Mouse (Mus musculus) lung, adult 10 weeks (tissue): Measurements from ENCODE around the gene Gm42878. TPM values are rescaled to one million over a fixed set of nuclear protein-coding genes. Genes with fewer than 3 reads are reported as not detected.

ENCODE experiments used
- polyA plus RNA-seq: library from polyadenylated mRNA; stranded (reverse); fragments of 350-450 nt; fragmentation: Illumina TruSeq; extraction: RNeasy Lipid Tissue Mini Kit (QIAGEN cat#74804); gene quantifications from one replicate; pipeline ENCODE4 v1.2.3, GENCODE M21; 2014; ENCODE audit warnings: low read depth, low replicate concordance; ENCODE audit not compliant: insufficient read depth

Gene Gm42878
- not detected for polyA plus RNA-seq

DNA sequence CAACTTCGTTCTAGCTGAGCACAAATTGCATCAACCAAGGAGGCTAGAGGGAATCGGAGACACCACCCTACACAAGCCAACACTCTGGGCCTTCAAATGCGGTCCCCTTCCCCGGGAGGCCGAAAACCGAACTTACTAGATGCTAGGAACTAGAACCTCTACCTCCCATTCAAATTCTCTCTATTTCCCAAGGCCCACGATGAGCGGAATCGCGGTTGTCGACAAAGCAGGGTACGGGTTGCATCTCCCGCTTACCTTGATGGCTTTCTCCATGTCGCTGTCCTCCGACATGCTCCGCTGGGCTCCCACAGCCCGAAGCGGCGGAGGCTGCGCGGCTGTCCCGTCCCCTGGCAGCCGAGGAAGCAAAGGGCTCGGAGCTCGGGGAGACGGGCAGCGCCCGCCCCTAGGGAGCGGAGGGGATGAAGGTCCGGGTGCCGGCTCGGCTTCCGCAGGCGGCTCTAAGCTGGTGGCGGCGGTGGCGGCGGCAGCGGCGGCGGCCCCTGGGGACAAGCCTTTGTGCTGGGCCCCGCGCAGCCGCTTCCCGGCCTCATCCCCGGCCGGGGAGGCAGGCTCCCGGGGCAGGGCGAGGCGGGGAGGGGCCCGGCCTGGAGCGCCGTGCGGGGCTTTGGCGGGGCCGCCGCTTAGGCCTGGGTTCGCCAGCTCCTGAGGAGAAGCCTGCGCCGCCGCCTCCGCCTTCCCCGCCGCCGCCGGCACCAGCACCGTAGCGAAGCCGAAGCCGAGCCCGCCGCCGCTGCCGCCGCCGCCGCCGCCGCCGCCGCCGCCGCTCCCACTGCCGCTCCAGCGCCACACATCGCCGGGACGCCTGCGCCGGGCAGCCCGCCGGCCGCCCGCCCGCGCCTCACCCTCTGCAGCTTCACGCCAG, at the start of gene Gm42878, which contains the start of gene Adam1a:
Gene Gm42878, minus strand, starts transcription at position 573 of the 883 bp plus-strand sequence.
Gene Adam1a, minus strand, starts transcription at position 573 of the 883 bp plus-strand sequence.

DNA sequence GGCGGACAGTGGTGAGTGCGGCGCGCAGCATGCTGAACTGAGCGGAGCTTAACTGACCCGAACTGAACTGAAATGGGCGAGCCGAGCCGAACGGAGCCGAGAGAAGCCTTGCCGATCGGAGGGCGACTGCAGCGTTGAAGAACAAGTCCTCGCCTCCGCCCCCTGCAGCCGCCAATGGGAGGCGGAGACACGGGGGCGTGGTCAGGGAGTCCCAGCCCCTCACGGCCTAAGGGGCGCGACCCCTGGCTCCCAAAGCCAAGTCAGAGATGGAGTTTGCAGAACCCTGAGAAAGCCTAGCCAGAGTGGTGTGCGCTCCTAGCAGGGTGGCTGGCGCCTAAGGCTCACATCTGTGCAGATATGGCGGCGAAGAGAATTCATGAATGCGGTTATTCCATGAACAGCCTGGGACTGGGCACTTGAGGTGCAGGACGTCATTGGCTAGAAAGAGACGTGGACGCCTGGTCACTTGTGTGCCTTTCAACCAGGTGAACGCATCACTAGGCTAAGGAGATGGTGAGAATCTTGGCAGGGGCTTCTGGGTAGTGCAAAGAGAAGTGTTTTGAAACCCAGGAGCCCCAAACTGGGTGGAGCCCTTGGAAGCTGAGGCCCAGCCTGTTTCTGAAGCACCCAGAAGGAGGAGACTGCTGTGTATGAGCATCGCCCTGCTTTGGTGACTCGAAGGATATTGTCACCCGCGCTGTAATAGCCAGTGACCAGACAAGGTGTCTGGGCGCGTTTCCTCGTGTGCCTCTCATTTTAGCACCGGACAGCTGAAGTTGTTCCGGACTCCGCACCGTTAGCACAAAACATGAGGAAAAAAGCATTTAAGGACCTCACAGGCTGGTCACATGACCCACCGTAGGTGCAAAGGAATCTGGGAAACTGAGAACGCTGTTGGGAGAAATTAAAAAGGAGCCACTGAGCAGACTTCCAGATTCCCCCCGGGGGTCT, 48.4 kb upstream of the Gm42878 start, which contains the start of gene Aldh2:
Gene Aldh2, minus strand, starts transcription at position 374 of the 951 bp plus-strand sequence.

GRCm38 (mm10) chr5:121545793-121546529, 679 bp upstream of the Gm42878 start, which contains the start of gene Mapkapk5:
Gene Mapkapk5 (minus strand): TSS chr5:121545905.

GRCm38 (mm10) chr5:121503231-121503630, 42.1 kb downstream of the Gm42878 start, which contains the start of gene Adam1b:
Gene Adam1b (minus strand): TSS chr5:121503435.

Other genes with a start within 250 kb of the Gm42878 start
- gene Trafd1, start 159.8 kb downstream of the Gm42878 start, polyA plus RNA-seq = 49.6 TPM
- 5.5 TPM for gene Naa25, start 147.5 kb downstream of the Gm42878 start, polyA plus RNA-seq
- 12.4 TPM for gene Tmem116, start 93.6 kb downstream of the Gm42878 start, polyA plus RNA-seq
- gene Erp29, start 93.0 kb downstream of the Gm42878 start, polyA plus RNA-seq = 149 TPM
- not detected for gene Adam1b, start 42.0 kb downstream of the Gm42878 start, polyA plus RNA-seq
- gene Adam1a, start within 50 bp of the Gm42878 start, polyA plus RNA-seq = 1.4 TPM
- 50.4 TPM for gene Mapkapk5, start 423 bp upstream of the Gm42878 start, polyA plus RNA-seq
- 948 TPM for gene Aldh2, start 48.3 kb upstream of the Gm42878 start, polyA plus RNA-seq
- 5.6 TPM for gene Acad12, start 73.5 kb upstream of the Gm42878 start, polyA plus RNA-seq
- gene Acad10, start 115.0 kb upstream of the Gm42878 start, polyA plus RNA-seq = 4.4 TPM
- gene Brap, start 115.1 kb upstream of the Gm42878 start, polyA plus RNA-seq = 27.8 TPM
- 33.5 TPM for gene Atxn2, start 165.9 kb upstream of the Gm42878 start, polyA plus RNA-seq